Mouse (Mus musculus) E14TG2a.4 (cell line): ENCODE data around the gene Dnaja2.

ENCODE experiments used
- CTCF ChIP-seq: conservative IDR thresholded peaks from 2 replicates; pipeline ENCODE4 v1.5.1; 2014; ENCODE audit warnings: low read length
- NANOG ChIP-seq: IDR thresholded peaks from 2 replicates; pipeline ENCODE4 v1.6.1; 2014; ENCODE audit warnings: borderline replicate concordance, low read length, mixed read lengths

- TF ChIP-seq CTCF (no peak), NANOG (no peak)
Observed at GRCm38 (mm10) chr8:85551934-85552333, 3.2 kb downstream of the Dnaja2 start.
